Mouse (Mus musculus) CH12.LX (cell line): Measurements from ENCODE around the gene Asb16. TPM values are rescaled to one million over a fixed set of nuclear protein-coding genes. Genes with fewer than 3 reads are reported as not detected.

Experiments used
- DNase-seq: peaks from one replicate; pipeline ENCODE4 v3.0.0-alpha.2; 2013; ENCODE audit errors: extremely low read depth
- H3K27ac ChIP-seq: 2 replicates; pipeline ENCODE4 v1.5.1; 2012; ENCODE audit warnings: low read depth, mild to moderate bottlenecking, control low read depth, moderate library complexity; ENCODE audit not compliant: insufficient read depth
- H3K27me3 ChIP-seq: replicated peaks from 2 replicates; pipeline ENCODE3; 2012; ENCODE audit warnings: inconsistent platforms
- H3K36me3 ChIP-seq, 2 experiments: replicated peaks in 1 of 2; 2 replicates each; pipeline versions ENCODE3 to v1.6.1; 2012; ENCODE audit warnings: inconsistent platforms in 1 of 2, low read length in 1 of 2, mild to moderate bottlenecking in 1 of 2, mixed read lengths in 1 of 2, moderate library complexity in 1 of 2; ENCODE audit not compliant: control insufficient read depth in 1 of 2, insufficient read depth in 1 of 2
- H3K4me1 ChIP-seq, 2 experiments: 2 replicates each; pipeline ENCODE4 v1.6.1; 2012; ENCODE audit warnings: inconsistent platforms in 1 of 2, moderate library complexity in 1 of 2; ENCODE audit not compliant: insufficient read depth in 2 of 2, control insufficient read depth in 1 of 2
- H3K4me2 ChIP-seq: 2 replicates; pipeline ENCODE4 v1.6.1; 2012; ENCODE audit warnings: low read depth, mild to moderate bottlenecking, control low read depth; ENCODE audit not compliant: poor library complexity, insufficient read depth, severe bottlenecking
- H3K4me3 ChIP-seq, 3 experiments: fragments of 150-350 bp in 1 of 3; sonication (generic) in 1 of 3; replicated peaks in 1 of 3; 2 replicates each; pipeline versions ENCODE3 to v1.5.1; 2011 to 2012; ENCODE audit warnings: low read depth in 2 of 3, low read length in 2 of 3, mild to moderate bottlenecking in 2 of 3, moderate library complexity in 2 of 3, control low read depth in 1 of 3, improper control_type of control experiment in 1 of 3, inconsistent platforms in 1 of 3, mixed read lengths in 1 of 3; ENCODE audit not compliant: poor library complexity in 1 of 3
- H3K79me2 ChIP-seq: replicated peaks from 2 replicates; pipeline ENCODE4 v1.6.1; 2012; ENCODE audit warnings: mild to moderate bottlenecking, moderate library complexity; ENCODE audit not compliant: control insufficient read depth, poor library complexity, insufficient read depth, severe bottlenecking; ENCODE audit errors: extremely low read depth
- H3K9ac ChIP-seq: 2 replicates; pipeline ENCODE4 v1.6.1; 2012; ENCODE audit warnings: low read depth, mild to moderate bottlenecking, control low read depth, moderate library complexity; ENCODE audit not compliant: insufficient read depth
- H3K9me3 ChIP-seq: replicated peaks from 2 replicates; pipeline ENCODE3; 2012; ENCODE audit warnings: low read length, inconsistent platforms, mixed read lengths
- BHLHE40 ChIP-seq: IDR thresholded peaks from 2 replicates; pipeline ENCODE4 v1.6.1; 2011; ENCODE audit warnings: mild to moderate bottlenecking, low read depth, low read length, improper control_type of control experiment
- CHD2 ChIP-seq: IDR thresholded peaks from 2 replicates; pipeline ENCODE4 v1.6.1; 2011; ENCODE audit warnings: low read length, improper control_type of control experiment
- CTCF ChIP-seq, 2 experiments: IDR thresholded peaks in 1 of 2; conservative IDR thresholded peaks in 1 of 2; 2 replicates each; pipeline ENCODE4 v1.5.1; 2011 to 2012; ENCODE audit warnings: low read depth in 2 of 2, low read length in 2 of 2, improper control_type of control experiment in 1 of 2, inconsistent platforms in 1 of 2, mild to moderate bottlenecking in 1 of 2, moderate library complexity in 1 of 2
- E2F4 ChIP-seq: IDR thresholded peaks from 2 replicates; pipeline ENCODE4 v1.6.1; 2011; ENCODE audit warnings: low read depth, low read length, improper control_type of control experiment; ENCODE audit not compliant: insufficient replicate concordance
- ELF1 ChIP-seq: IDR thresholded peaks from 2 replicates; pipeline ENCODE4 v1.6.1; 2014; ENCODE audit warnings: low read depth, mild to moderate bottlenecking, inconsistent platforms, low read length, improper control_type of control experiment
- EP300 ChIP-seq: IDR thresholded peaks from 2 replicates; pipeline ENCODE4 v1.6.1; 2011; ENCODE audit warnings: low read length, improper control_type of control experiment
- GABPA ChIP-seq: IDR thresholded peaks from 2 replicates; pipeline ENCODE4 v1.6.1; 2012; ENCODE audit warnings: low read depth, low read length, improper control_type of control experiment, inconsistent platforms; ENCODE audit not compliant: insufficient replicate concordance
- HCFC1 ChIP-seq: IDR thresholded peaks from 2 replicates; pipeline ENCODE4 v1.6.1; 2012; ENCODE audit warnings: low read depth, mild to moderate bottlenecking, inconsistent platforms, low read length, improper control_type of control experiment
- IRF4 ChIP-seq: IDR thresholded peaks from 2 replicates; pipeline ENCODE4 v1.6.1; 2014; ENCODE audit warnings: low read depth, mild to moderate bottlenecking, inconsistent platforms, low read length, improper control_type of control experiment
- KAT2A ChIP-seq: IDR thresholded peaks from 2 replicates; pipeline ENCODE4 v1.6.1; 2012; ENCODE audit warnings: low read length, improper control_type of control experiment, inconsistent platforms; ENCODE audit not compliant: insufficient replicate concordance
- MAFK ChIP-seq: IDR thresholded peaks from 2 replicates; pipeline ENCODE4 v1.6.1; 2011; ENCODE audit warnings: low read length, improper control_type of control experiment; ENCODE audit not compliant: insufficient replicate concordance
- MAX ChIP-seq: IDR thresholded peaks from 2 replicates; pipeline ENCODE4 v1.6.1; 2011; ENCODE audit warnings: low read length, improper control_type of control experiment
- MXI1 ChIP-seq: IDR thresholded peaks from 2 replicates; pipeline ENCODE4 v1.6.1; 2011; ENCODE audit warnings: mild to moderate bottlenecking, low read depth, low read length, improper control_type of control experiment
- MYC ChIP-seq: IDR thresholded peaks from 2 replicates; pipeline ENCODE4 v1.6.1; 2011; ENCODE audit warnings: low read depth, mild to moderate bottlenecking, improper control_type of control experiment, low read length
- NRF1 ChIP-seq: IDR thresholded peaks from 2 replicates; pipeline ENCODE4 v1.6.1; 2014; ENCODE audit warnings: low read depth, mild to moderate bottlenecking, inconsistent platforms, low read length, improper control_type of control experiment, moderate library complexity
- POLR2AphosphoS2 ChIP-seq: IDR thresholded peaks from 2 replicates; pipeline ENCODE4 v1.6.1; 2011; ENCODE audit warnings: low read depth, low read length, improper control_type of control experiment
- SIN3A ChIP-seq: IDR thresholded peaks from 2 replicates; pipeline ENCODE4 v1.6.1; 2012; ENCODE audit warnings: low read length, improper control_type of control experiment, inconsistent platforms
- SMC3 ChIP-seq: IDR thresholded peaks from 2 replicates; pipeline ENCODE4 v1.6.1; 2011; ENCODE audit warnings: low read depth, low read length, improper control_type of control experiment
- TCF12 ChIP-seq: IDR thresholded peaks from 2 replicates; pipeline ENCODE4 v1.6.1; 2014; ENCODE audit warnings: low read depth, mild to moderate bottlenecking, inconsistent platforms, low read length, improper control_type of control experiment
- UBTF ChIP-seq: IDR thresholded peaks from 2 replicates; pipeline ENCODE4 v1.6.1; 2012; ENCODE audit warnings: low read depth, mild to moderate bottlenecking, inconsistent platforms, low read length, improper control_type of control experiment, moderate library complexity
- ZC3H11A ChIP-seq: IDR thresholded peaks from 2 replicates; pipeline ENCODE4 v1.6.1; 2012; ENCODE audit warnings: low read depth, mild to moderate bottlenecking, inconsistent platforms, low read length, improper control_type of control experiment
- ZKSCAN1 ChIP-seq: IDR thresholded peaks from 2 replicates; pipeline ENCODE4 v1.6.1; 2012; ENCODE audit warnings: low read depth, inconsistent platforms, low read length, improper control_type of control experiment, borderline replicate concordance
- ZMIZ1 ChIP-seq: IDR thresholded peaks from 2 replicates; pipeline ENCODE4 v1.6.1; 2012; ENCODE audit warnings: low read depth, mild to moderate bottlenecking, inconsistent platforms, low read length, improper control_type of control experiment
- ZNF384 ChIP-seq: IDR thresholded peaks from 2 replicates; pipeline ENCODE4 v1.6.1; 2012; ENCODE audit warnings: low read depth, low read length, improper control_type of control experiment, inconsistent platforms
- dilution Hi-C: fragments of 300-500 bp; cut with MboI; formaldehyde crosslinking; loops from 2 replicates; pipeline ENCODE4 v1.14.3; 2020; ENCODE audit warnings: low sequenced_read_pairs; ENCODE audit not compliant: extremely low pct_unique_long_range_greater_than_20kb, extremely low pct_ligation_motif_present
- in situ Hi-C: fragments of 300-500 bp; cut with MboI; formaldehyde crosslinking; loops from 3 replicates; pipeline ENCODE4 v1.14.3; 2019; ENCODE audit warnings: low sequenced_read_pairs, low pct_ligation_motif_present, low pct_unique_long_range_greater_than_20kb, mixed read lengths
- polyA plus RNA-seq: library from polyadenylated mRNA; unstranded; fragments of >175 nt; gene quantifications from 2 replicates; pipeline ENCODE4 v1.2.1, GENCODE M21; 2012; ENCODE audit warnings: low read depth; ENCODE audit not compliant: insufficient read length
- total RNA-seq, 2 experiments: library from RNA; depleted of rRNA; stranded (reverse); fragments of 300-350 nt in 1 of 2; fragments of >200 nt in 1 of 2; gene quantifications; 2 replicates each; pipeline ENCODE4 v1.2.3; 2012 to 2014

Asb16 gene
- total and polyA plus RNA-seq, 3 experiments = not detected

DNA sequence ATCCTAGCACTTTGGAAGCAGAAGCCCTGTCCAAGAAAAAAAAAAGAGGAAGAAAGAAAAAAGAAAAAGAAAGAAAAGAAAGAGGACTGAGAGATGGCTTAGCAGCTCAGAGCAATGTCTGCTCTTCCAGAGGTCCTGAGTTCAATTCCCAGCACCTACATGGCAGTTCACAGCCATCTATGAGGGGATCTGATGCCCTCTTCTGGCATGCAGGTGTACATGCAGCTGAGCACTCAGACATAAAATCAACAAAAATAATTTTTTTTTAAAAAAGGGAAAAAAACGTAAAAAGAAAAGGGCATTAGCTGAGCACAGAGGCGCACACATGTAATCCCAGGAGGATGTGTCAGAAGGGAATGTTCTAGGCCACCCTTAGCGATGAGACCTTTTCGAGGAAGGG lies 21.7 kb upstream of the Asb16 start:
- DNase-seq = no peak
- Histone ChIP-seq H3K36me3 (peaks cover 3 to 15% of the 10 kb centered on the region in 2 experiments), H3K9ac (no peak overlapping the region), H3K27me3 (peaks cover 19% of the 10 kb centered on the region), H3K4me2 (no peak overlapping the region), H3K4me3 (no peak overlapping the region), H3K27ac (no peak overlapping the region), H3K79me2 (peaks cover 3% of the 10 kb centered on the region; the same call in 1 of the 2 replicates)
- in situ Hi-C loops (no loop called here), dilution Hi-C loops (no loop called here)
- TF ChIP-seq GABPA (no peak), ZNF384 (0 out of 2 replicates have a peak, but pooled peaks have one; percentile 13), ZKSCAN1 (no peak), TCF12 (no peak), ZC3H11A (no peak), MXI1 (no peak), MAFK (no peak), POLR2AphosphoS2 (no peak), BHLHE40 (no peak), SIN3A (no peak), MAX (no peak), SMC3 (peak; percentile 18; the same call in 1 of the 2 replicates), EP300 (no peak), ELF1 (no peak), ZMIZ1 (no peak), UBTF (no peak), CTCF (conservative IDR thresholded peaks at IDR 0.05 in 1 of 2, IDR thresholded peaks at IDR 0.05 in 1 of 2; ENCODE audit: low read depth in 2 of 2, low read length in 2 of 2) (peak in 1 of 2 experiments; percentile 47; a peak in 2 of 4 replicates), CHD2 (no peak), IRF4 (no peak), HCFC1 (no peak), MYC (no peak), KAT2A (no peak), E2F4 (no peak), NRF1 (no peak)
- TF ChIP-seq, all 38 proteins: peak for 3
- Histone ChIP-seq H3K9me3 (peaks cover 6% of the 10 kb centered on the region), H3K4me1 (peaks cover 8 to 28% of the 10 kb centered on the region in 2 experiments)
